Mouse (Mus musculus): ENCODE data around the gene Cela2a.
A peak's percentile ranks its signal among the peaks of the same experiment; 100 is the strongest.
"Not testable (repeated sequence)": the region's sequence is repeated elsewhere in the genome, so short reads cannot be mapped to it uniquely, and the experiment has no call there.

Gene Cela2a

GRCm38 (mm10) chr4:141797545-141797944 lies 28.4 kb downstream of the Cela2a start:
- DNase-seq (ENCODE audit: low spot score) = no peak

DNA sequence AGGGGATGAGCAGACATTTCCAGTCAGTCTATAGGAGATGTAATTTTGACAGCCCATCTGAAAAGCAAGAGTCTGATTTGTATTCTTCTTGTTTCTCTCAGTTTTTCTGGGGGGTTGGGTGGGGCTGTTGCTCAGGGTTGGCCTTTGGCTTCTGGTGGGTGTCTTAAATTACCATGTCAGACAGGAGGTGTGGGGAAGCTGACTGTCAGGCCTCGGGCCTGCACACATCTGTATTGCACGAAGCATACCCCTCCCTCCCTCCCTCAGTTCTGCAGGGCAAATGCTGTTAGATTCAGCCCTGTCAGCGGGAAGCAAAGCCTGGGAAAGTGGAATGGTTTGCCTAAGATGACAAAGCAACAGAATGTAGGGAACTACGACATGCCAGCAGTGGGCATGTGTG lies 29.0 kb downstream of the Cela2a start:
- DNase-seq (ENCODE audit: low spot score) = no peak

DNA sequence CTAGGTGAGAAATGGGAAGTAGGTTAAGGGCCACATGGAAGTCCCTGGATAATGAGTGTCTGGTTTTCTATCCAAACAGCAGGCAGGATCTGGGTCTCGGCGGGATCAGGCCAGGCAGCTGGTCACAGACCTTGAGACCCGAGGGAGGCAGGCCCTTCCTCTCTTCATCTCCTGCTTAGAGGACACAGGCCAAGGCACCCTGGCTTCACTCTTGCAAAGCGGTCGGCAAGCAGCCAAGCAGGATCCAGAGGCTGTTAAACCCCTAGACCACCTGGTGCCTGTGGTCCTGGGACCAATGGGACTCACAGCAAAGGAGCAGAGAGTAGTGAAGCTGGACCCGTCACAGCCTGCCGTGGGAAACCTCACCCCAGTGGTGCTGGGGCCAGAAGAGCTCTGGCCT lies 29.6 kb downstream of the Cela2a start:
- DNase-seq (ENCODE audit: low spot score) = no peak

- no peak for DNase-seq (ENCODE audit: low spot score)
Observed at GRCm38 (mm10) chr4:141794152-141794535, 31.8 kb downstream of the Cela2a start.

DNA sequence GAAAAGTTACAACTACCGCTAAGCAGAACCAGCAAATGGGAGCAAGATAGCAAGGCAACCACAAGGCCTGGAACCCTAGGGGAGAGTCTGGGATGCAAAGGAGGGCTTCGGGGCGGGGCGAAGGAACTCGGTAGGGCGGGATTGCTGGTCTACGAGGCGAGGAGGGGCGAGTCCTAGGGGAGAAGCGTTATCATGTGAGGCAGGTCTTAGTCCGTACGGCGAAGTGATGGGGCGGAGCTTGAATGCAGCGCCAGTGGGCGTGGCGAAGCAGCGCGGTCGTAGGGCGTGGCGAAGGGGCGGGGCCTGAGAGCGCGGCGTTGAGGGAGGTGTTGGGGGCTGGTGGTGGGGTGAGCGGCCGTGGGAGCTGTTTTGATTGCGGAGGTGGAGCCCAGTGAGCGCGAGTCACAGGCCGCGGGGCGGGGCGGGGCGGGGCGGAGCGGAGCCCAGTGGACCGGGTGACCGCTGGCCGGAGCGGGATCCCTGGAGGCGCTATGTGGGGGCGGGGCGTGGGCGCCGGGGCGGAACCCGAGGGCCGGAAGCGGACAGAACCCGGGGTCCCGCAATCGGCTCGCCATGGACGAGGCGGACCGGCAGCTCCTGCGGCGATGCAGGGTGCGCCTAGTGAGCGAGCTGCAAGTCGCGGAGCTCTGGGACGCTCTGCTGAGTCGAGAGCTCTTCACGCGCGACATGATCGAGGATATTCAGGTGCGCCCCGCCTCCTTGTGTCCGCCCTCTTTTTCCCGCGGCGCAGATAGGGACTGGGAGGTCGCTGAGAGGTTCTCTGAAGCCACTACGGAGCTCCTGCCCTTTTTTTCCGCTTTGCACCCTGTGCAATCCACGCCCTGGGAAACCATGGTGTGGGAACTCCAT lies 32.4 kb downstream of the Cela2a start, which contains the start of gene Casp9:
TSS of gene Casp9 (plus strand) at position 331 of the 870 bp plus-strand sequence.
- peak; percentile 96 for DNase-seq (ENCODE audit: low spot score)

DNA sequence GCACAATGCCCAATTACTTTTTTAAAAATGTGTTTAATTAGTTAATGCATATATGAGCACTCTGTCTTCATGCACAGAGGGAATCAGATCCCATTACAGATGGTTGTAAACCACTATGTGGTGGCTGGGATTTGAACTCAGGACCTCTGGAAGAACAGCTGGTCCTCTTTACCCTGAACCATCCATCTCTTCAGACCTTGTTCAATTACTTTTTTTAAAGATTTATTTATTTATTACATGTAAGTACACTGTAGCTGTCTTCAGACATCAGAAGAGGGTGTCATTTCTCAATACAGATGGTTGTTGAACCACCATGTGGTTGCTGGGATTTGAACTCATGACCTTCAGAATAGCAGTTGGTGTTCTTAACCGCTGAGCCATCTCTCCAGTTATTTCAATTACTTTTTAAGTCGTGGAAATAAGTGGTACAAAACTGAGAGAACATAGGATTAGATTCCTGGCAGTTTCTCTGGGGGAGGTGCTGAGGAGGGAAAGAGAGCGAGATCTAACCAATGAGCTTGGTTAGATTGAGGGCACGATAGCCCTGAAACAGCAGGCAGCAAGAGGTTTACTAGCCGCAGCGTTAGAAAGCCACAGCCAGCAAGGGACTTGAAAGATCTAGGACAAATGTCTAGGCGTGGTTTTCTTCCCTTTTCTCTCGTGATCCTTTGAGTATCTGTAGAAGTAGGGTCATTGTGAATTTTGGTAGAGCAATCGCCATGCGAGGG lies 33.2 kb downstream of the Cela2a start:
- peak; percentile 46 for DNase-seq (ENCODE audit: low spot score)

DNA sequence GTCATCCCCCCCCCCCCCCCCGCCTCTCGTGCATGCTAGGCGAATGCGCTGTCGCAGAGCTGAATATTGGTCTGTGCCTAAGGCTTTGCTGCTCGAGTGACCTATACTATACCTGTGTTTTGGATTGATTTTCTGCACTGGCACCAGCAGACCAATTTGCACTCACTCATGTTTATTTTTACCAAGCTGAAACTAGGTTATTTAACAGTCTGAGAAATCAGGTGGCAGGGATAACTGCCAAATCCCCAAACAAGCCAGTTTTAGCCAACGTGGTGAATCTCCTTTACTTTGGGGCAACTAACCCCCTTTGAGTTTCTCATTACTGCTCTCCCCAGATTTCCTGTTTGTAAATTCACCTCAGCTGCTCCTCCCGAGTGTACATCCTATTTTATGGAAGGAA lies 34.0 kb downstream of the Cela2a start:
- DNase-seq (ENCODE audit: low spot score) = no peak

DNA sequence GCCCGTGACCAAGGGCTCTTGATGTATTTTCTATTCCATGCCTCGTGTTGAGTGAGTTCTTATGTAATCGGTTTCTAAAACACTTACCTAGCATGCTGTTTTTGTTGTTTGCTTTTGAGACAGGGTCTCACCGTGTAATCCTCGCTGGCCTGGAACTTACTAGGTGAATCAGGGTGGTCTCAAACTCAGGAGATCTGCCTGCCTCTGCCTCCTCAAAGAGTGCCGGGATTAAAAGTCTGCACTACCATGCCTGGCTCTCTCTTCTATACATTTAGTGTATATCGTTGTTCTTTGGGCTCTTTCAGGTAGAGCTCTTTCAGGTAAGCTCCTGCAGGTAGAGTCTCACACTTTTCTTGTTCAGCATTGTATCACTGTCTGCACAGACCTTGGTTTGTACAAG lies 34.5 kb downstream of the Cela2a start:
- DNase-seq (ENCODE audit: low spot score) = no peak

DNA sequence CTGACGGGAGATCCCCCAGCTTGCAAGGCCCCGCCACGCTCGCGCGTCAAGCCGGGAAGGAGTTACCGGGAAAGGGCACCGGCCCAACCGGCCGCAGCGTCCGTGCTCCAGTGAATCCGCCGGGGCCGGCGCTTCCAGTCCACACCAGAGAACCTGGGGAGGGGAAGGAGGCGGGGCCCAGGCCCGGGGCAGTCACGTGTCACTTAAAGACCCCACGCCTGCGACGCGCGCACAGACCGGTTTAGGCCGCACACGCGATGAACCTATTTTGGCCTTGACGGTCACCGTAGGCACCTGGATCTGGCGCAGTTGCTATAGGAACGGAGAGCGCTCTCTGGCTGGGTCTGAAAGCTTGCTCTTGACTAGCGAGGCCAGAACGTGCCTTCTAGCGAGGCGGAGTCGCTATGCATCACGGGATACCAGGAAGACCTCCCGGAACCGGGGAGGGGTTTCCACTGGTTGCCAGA lies 35.4 kb downstream of the Cela2a start, which contains the start of gene Dnajc16:
TSS of gene Dnajc16 (minus strand) at position 408 of the 467 bp plus-strand sequence.
- peak; percentile 99 for DNase-seq (ENCODE audit: low spot score)

- no peak for DNase-seq (ENCODE audit: low spot score)
Observed at GRCm38 (mm10) chr4:141789564-141790218, 36.3 kb downstream of the Cela2a start.

- DNase-seq (ENCODE audit: low spot score) = no peak
Observed at GRCm38 (mm10) chr4:141787462-141787861, 38.5 kb downstream of the Cela2a start.

GRCm38 (mm10) chr4:141787046-141787445 lies 38.9 kb downstream of the Cela2a start:
- DNase-seq (ENCODE audit: low spot score) = no peak

DNA sequence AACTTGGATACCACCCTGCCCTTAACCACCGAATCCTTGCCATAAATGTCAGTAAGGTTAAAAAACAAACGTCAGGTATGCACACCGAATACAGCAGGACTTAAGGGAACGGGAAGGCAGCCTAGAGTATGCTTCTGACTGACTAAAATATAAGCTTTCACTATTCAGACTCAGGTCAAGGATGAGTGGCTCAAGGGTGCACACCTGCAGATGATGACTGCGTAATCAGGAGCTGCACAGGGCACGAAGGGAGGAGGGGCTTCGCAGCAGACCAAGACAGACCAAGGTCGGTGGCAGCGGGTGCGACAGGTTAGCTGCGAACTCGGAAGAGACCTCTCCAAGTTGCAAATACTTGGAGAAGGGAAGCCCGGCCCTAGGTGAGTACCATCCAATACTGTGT lies 39.8 kb downstream of the Cela2a start:
- no peak for DNase-seq (ENCODE audit: low spot score)

GRCm38 (mm10) chr4:141784835-141785234 lies 41.1 kb downstream of the Cela2a start:
- DNase-seq (ENCODE audit: low spot score) = no peak

GRCm38 (mm10) chr4:141781201-141781985 lies 44.6 kb downstream of the Cela2a start:
- DNase-seq (ENCODE audit: low spot score) = no peak

- no peak for DNase-seq (ENCODE audit: low spot score)
Observed at GRCm38 (mm10) chr4:141779828-141780227, 46.1 kb downstream of the Cela2a start.

DNA sequence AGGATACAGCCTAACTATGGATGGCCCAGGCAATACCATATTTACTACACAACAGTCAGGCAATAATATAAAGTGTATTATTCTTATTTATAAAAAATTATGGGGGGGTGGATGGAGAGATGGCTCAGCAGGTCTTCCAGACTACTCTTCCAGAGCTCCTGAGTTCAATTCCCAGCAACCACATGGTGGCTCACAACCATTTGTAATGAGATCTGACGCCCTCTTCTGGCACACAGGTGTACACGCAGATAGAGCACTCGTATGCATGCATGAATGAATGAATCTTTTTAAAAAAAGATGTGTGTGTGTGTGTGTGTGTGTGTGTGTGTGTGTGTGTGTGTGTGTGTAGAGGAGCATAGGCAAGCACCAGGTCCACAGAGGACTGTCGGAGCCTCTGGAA lies 52.9 kb downstream of the Cela2a start:
- not testable (repeated sequence) for DNase-seq (ENCODE audit: low spot score)

DNA sequence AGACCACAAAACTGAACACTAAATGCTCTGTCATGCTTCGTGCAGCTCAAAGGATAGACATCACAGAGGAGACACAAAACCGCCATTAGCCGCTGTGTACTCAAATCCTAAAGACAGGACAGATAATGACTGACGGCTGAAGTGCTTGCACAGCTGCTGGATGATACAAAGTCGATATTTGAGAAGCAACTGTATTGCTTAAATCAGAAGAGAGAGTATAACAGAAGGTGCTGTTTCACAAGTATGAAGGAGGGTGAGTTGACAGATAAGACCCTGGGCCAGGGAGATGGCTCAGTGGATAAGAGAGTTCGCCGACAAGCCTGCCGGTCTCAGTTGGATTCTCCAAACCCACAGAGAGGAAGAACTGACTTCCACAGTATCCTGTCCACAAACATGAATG lies 54.1 kb downstream of the Cela2a start:
- DNase-seq (ENCODE audit: low spot score) = no peak

- DNase-seq (ENCODE audit: low spot score) = no peak
Observed at GRCm38 (mm10) chr4:141769501-141770160, 56.3 kb downstream of the Cela2a start.

- peak; percentile 66 for DNase-seq (ENCODE audit: low spot score)
Observed at GRCm38 (mm10) chr4:141767353-141768036, 58.5 kb downstream of the Cela2a start.

Measured in testis, postnatal 14 days (tissue).